ENCODE assay signal across 8 mouse cellular contexts in genomic region chr7:142482256-142482609, GRCm38 (mm10). TPM values are rescaled to one million over a fixed set of nuclear protein-coding genes. Genes with fewer than 3 reads are reported as not detected.
DNase-seq lines count a peak whose midpoint lies in the region; ATAC-seq and TF ChIP-seq lines count a peak whose summit lies in the region.

No protein-coding gene starts in this region.

- H3K4me1 ChIP-seq in limb, embryonic 13.5 days = peaks cover 79% of the 10 kb centered on the region
- peaks cover 16% of the 10 kb centered on the region for H3K4me1 ChIP-seq in stomach, postnatal 0 days (replicated peaks; ENCODE audit: control insufficient read depth, insufficient read depth)

- peak; percentile 1; the same call in 1 of the 2 replicates for ATAC-seq in limb, embryonic 13.5 days (ENCODE audit: low FRiP score, low read depth)
- ATAC-seq in stomach, postnatal 0 days (ENCODE audit: low FRiP score, low TSS enrichment) = peak; percentile 11; the same call in 1 of the 2 replicates

- DNase-seq in right cerebral cortex, postnatal 14 days = peak; percentile 4
- no peak for DNase-seq in right cerebral cortex, postnatal 25 days
- peak; percentile 67 for DNase-seq in forelimb bud, embryonic 11.5 days (ENCODE audit: low read depth, low spot score)
- DNase-seq in stomach, postnatal 0 days (ENCODE audit: low spot score) = peak; percentile 47
- no peak for DNase-seq in spleen, postnatal 4 days (ENCODE audit: low spot score in 2 of 2)
- no peak for DNase-seq in thymus, postnatal 4 days
- DNase-seq in layer of hippocampus, adult 9-11 months = no peak

- H3K27me3 ChIP-seq in limb, embryonic 13.5 days = no peaks in the 10 kb centered on the region
- no peaks in the 10 kb centered on the region for H3K27me3 ChIP-seq in stomach, postnatal 0 days (ENCODE audit: control insufficient read depth, insufficient read depth, low read length)

- H3K4me2 ChIP-seq in limb, embryonic 13.5 days (replicated peaks) = peak overlapping the region; percentile 59
- H3K4me2 ChIP-seq in stomach, postnatal 0 days (replicated peaks; ENCODE audit: low read depth) = peak overlapping the region; percentile 55

- no peaks in the 10 kb centered on the region for H3K9me3 ChIP-seq in limb, embryonic 13.5 days
- no peaks in the 10 kb centered on the region for H3K9me3 ChIP-seq in stomach, postnatal 0 days (ENCODE audit: control insufficient read depth, low read length)

- H3K36me3 ChIP-seq in limb, embryonic 13.5 days = peaks cover 7% of the 10 kb centered on the region; the same call in 1 of the 2 replicates
- H3K36me3 ChIP-seq in stomach, postnatal 0 days (ENCODE audit: control insufficient read depth, insufficient read depth, low read length) = peaks cover 2% of the 10 kb centered on the region; the same call in 1 of the 2 replicates

- H3K27ac ChIP-seq in limb, embryonic 13.5 days = peak overlapping the region; percentile 99
- H3K27ac ChIP-seq in stomach, postnatal 0 days (replicated peaks) = peak overlapping the region; percentile 97

- TF ChIP-seq EP300 in stomach, postnatal 0 days (optimal IDR thresholded peaks at IDR 0.05) = no peak

- peak overlapping the region; percentile 24 for H3K4me3 ChIP-seq in limb, embryonic 13.5 days
- no peak overlapping the region for H3K4me3 ChIP-seq in stomach, postnatal 0 days (ENCODE audit: low read depth, low read length)

- no peak for TF ChIP-seq CTCF in stomach, postnatal 0 days (IDR thresholded peaks at IDR 0.05; ENCODE audit: low read depth)

- 3% methylated on average over 6 of the region's 6 CpGs for WGBS in limb, embryonic 13.5 days
- 7% methylated on average over 6 of the region's 6 CpGs for WGBS in stomach, postnatal 0 days

- H3K9ac ChIP-seq in limb, embryonic 13.5 days = peak overlapping the region; percentile 65
- peak overlapping the region; percentile 71 for H3K9ac ChIP-seq in stomach, postnatal 0 days (ENCODE audit: low read length)

RNA-seq across cellular contexts. Expression of gene Tnnt3, which starts 16.4 kb away (rescaled TPM):
- 60.9 and 62.3 TPM in 2 replicates for polyA plus RNA-seq in limb, embryonic 13.5 days (2015; fragmentation: Nextera tagmentation; extraction: Ambion mirVana)
- polyA plus RNA-seq in stomach, postnatal 0 days (2015; fragmentation: Nextera tagmentation; extraction: Ambion mirVana) = 8.0 and 11.7 TPM in 2 replicates

RNA-seq across cellular contexts. Expression of gene Lsp1, which starts 21.6 kb away (rescaled TPM):
- 46.3 and 49.8 TPM in 2 replicates for polyA plus RNA-seq in limb, embryonic 13.5 days (2015; fragmentation: Nextera tagmentation; extraction: Ambion mirVana)
- polyA plus RNA-seq in stomach, postnatal 0 days (2015; fragmentation: Nextera tagmentation; extraction: Ambion mirVana) = 107 and 110 TPM in 2 replicates

RNA-seq across cellular contexts. Expression of gene Tnni2, which starts 40.6 kb away (rescaled TPM):
- 45.2 and 47.5 TPM in 2 replicates for polyA plus RNA-seq in limb, embryonic 13.5 days (2015; fragmentation: Nextera tagmentation; extraction: Ambion mirVana)
- 19.1 and 19.6 TPM in 2 replicates for polyA plus RNA-seq in stomach, postnatal 0 days (2015; fragmentation: Nextera tagmentation; extraction: Ambion mirVana)

RNA-seq across cellular contexts. Expression of gene Syt8, which starts 47.6 kb away (rescaled TPM):
- polyA plus RNA-seq in limb, embryonic 13.5 days (2015; fragmentation: Nextera tagmentation; extraction: Ambion mirVana) = 1.2 and 1.4 TPM in 2 replicates
- polyA plus RNA-seq in stomach, postnatal 0 days (2015; fragmentation: Nextera tagmentation; extraction: Ambion mirVana) = 70.7 and 78.9 TPM in 2 replicates

RNA-seq across cellular contexts. Expression of gene Mrpl23, which starts 50.3 kb away (rescaled TPM):
- 27.3 and 35.1 TPM in 2 replicates for polyA plus RNA-seq in limb, embryonic 13.5 days (2015; fragmentation: Nextera tagmentation; extraction: Ambion mirVana)
- 17.7 and 19.4 TPM in 2 replicates for polyA plus RNA-seq in stomach, postnatal 0 days (2015; fragmentation: Nextera tagmentation; extraction: Ambion mirVana)

Comparison
In these comparisons a context has a peak if more than half of its experiments do, and no peak if none do; other contexts are left out.
1. DNase-seq: peak in right cerebral cortex, postnatal 14 days (single experiment), forelimb bud, embryonic 11.5 days (single experiment) and stomach, postnatal 0 days (single experiment); none in right cerebral cortex, postnatal 25 days (single experiment), spleen, postnatal 4 days (0 of 2), thymus, postnatal 4 days (single experiment) and layer of hippocampus, adult 9-11 months (single experiment).